Mouse (Mus musculus) liver, embryonic 13.5 days (tissue): Measurements from ENCODE around the gene Hoxa5. TPM values are rescaled to one million over a fixed set of nuclear protein-coding genes. Genes with fewer than 3 reads are reported as not detected.

Source experiments
- ATAC-seq: fragments of 200-750 bp; cut with Nextera tagmentation; 2 replicates; pipeline ENCODE4 v1.8.0; 2017; ENCODE audit warnings: low read depth, mild to moderate bottlenecking, moderate number of reproducible peaks, moderate library complexity
- DNase-seq: peaks from one replicate; pipeline ENCODE4 v3.0.0; 2022
- H3K27ac ChIP-seq: fragments of 300-500 bp; sonication (generic); 2 replicates; pipeline ENCODE4 v1.5.1; 2015; ENCODE audit warnings: moderate library complexity, mild to moderate bottlenecking, inconsistent platforms
- H3K27me3 ChIP-seq: fragments of 300-500 bp; sonication (generic); 2 replicates; pipeline ENCODE4 v1.6.1; 2015; ENCODE audit warnings: mild to moderate bottlenecking, inconsistent platforms
- H3K36me3 ChIP-seq: fragments of 300-500 bp; sonication (generic); 2 replicates; pipeline ENCODE4 v1.6.1; 2015; ENCODE audit warnings: mild to moderate bottlenecking, inconsistent platforms
- H3K4me1 ChIP-seq: fragments of 300-500 bp; sonication (generic); replicated peaks from 2 replicates; pipeline ENCODE4 v1.6.1; 2015; ENCODE audit warnings: inconsistent platforms
- H3K4me2 ChIP-seq: fragments of 300-500 bp; sonication (generic); 2 replicates; pipeline ENCODE4 v1.6.1; 2015; ENCODE audit warnings: inconsistent platforms, mild to moderate bottlenecking, moderate library complexity
- H3K4me3 ChIP-seq: fragments of 300-500 bp; sonication (generic); replicated peaks from 2 replicates; pipeline ENCODE4 v1.5.1; 2015; ENCODE audit warnings: mild to moderate bottlenecking, inconsistent platforms
- H3K9ac ChIP-seq: fragments of 300-500 bp; sonication (generic); 2 replicates; pipeline ENCODE4 v1.6.1; 2015; ENCODE audit warnings: mild to moderate bottlenecking, inconsistent platforms
- H3K9me3 ChIP-seq: fragments of 300-500 bp; sonication (generic); replicated peaks from 2 replicates; pipeline ENCODE4 v1.6.1; 2016; ENCODE audit warnings: inconsistent platforms
- WGBS: fragments of 180-500 bp; shearing (Covaris S2); methylation state at CpG from one replicate; pipeline ENCODE4 v1.1.7; 2015; ENCODE audit not compliant: insufficient replicate concordance; 5-methylcytosine and 5-hydroxymethylcytosine counted together
- polyA plus RNA-seq: library from polyadenylated mRNA; unstranded; fragments of >200 nt; fragmentation: Nextera tagmentation; extraction: Ambion mirVana; gene quantifications from 2 replicates; pipeline ENCODE4 v1.2.1, GENCODE M21; 2015

Hoxa5 gene
- polyA plus RNA-seq, 1 experiment from 2014 or later: 0.83 TPM

DNA sequence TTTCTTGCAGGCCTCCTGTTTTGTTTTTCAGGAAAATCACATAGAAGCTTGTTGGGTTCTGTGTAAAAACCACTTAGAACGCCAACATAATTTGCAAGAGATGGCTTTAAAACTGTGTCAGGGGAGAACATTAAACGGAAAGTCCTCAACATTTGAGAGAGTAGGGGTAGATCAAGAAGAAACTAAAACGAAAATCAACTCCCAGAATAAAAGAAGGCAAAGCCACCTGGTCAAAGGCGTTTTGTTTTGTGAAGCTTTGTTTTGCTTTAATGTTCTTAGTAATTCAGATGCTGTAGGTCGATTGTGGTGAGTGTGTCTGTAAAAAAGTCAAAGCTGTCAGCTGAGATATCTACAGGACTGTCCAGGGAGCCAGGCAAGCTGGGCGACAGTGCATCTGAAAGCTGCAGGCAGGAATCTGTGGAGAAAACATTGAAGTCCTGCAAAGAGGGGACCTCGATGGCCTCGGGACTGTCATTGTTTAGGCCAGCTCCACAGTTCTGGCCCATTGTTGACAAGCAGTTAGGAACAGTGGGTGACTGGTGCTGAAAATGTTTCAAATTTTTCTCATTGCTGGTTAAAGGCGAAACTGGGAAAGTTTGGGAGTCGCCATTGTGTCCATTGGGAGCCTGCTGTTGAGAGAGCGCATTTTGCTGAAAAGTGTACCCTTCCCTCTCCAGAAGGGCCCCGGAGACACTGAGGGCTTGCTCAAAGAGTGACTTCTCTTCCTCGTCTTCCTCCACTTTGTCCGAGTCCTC is 41.6 kb downstream of the Hoxa5 start:
- WGBS: 10% methylated on average over 14 of the region's 14 CpGs
- Histone ChIP-seq H3K36me3 (no peaks in the 10 kb centered on the region), H3K9me3 (no peaks in the 10 kb centered on the region), H3K27ac (peak overlapping the region; percentile 31; the same call in 1 of the 2 replicates), H3K4me2 (peak overlapping the region; percentile 51), H3K27me3 (peaks cover 98% of the 10 kb centered on the region), H3K9ac (peak overlapping the region; percentile 50; the same call in 1 of the 2 replicates), H3K4me3 (peak overlapping the region; percentile 16), H3K4me1 (peaks cover 5% of the 10 kb centered on the region; the same call in 1 of the 2 replicates)
- DNase-seq (no peak), ATAC-seq (no peak)

DNA sequence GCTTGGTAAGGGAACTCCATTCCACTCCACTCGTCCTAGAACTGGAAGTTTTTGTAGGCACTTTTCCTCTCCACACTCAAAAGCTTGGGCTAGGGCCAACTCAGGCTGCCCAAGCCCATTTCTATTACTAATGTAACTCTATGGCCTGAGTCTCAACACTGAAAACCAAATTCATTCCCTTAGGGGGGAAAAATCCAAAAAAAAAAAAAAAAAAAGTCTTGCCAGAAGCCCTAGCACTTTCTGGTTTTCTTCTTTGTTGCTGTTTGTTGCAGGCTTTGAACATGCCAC is 42.4 kb downstream of the Hoxa5 start:
- no peak overlapping the region for H3K4me2 ChIP-seq
- DNase-seq (no peak), ATAC-seq (no peak)
- WGBS: 34% methylated on average over 1 of the region's 1 CpGs
- peaks cover 5% of the 10 kb centered on the region; the same call in 1 of the 2 replicates for H3K4me1 ChIP-seq
- H3K9me3 ChIP-seq: no peaks in the 10 kb centered on the region
- no peak overlapping the region for H3K27ac ChIP-seq
- H3K9ac ChIP-seq: no peak overlapping the region
- peaks cover 98% of the 10 kb centered on the region for H3K27me3 ChIP-seq
- H3K4me3 ChIP-seq: no peak overlapping the region
- H3K36me3 ChIP-seq: no peaks in the 10 kb centered on the region

DNA sequence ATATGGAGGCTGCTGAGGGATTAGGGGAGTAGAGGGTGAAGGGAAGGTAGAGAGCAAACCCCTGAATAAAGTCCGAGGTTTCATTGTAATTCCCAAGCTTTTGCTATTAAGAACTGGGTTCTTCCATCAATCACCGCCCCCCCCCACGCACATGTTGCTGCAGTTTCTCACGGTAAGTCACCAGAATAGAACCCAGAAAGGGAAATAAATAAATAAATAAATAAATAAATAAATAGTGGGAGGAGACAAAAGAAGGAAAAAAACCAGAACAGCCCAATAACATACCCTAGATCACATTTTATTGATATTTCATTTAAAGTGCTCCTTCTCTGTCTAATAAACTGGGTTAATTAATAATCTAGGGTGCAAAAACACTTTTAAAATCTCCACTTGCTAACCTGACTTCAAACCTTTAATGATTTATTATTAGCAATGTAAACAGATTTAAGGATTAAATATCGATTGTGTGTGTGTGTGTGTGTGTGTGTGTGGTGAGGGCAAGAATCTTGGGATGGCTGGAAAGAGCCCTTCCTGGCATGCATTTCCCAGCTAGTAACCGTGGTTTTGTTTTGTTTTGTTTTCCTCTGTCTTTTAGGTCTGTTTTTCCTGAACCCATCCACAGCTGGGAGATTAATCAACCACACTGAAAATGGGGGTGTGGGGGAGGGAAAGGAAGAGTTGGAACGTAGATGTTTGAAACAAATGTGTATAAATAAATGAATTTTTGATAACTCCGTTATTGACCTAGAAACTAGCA is 42.9 kb downstream of the Hoxa5 start:
- 15% methylated on average over 8 of the region's 8 CpGs for WGBS
- no peak overlapping the region for H3K9ac ChIP-seq
- ATAC-seq (no peak), DNase-seq (no peak)
- peaks cover 98% of the 10 kb centered on the region for H3K27me3 ChIP-seq
- no peaks in the 10 kb centered on the region for H3K9me3 ChIP-seq
- no peak overlapping the region for H3K27ac ChIP-seq
- H3K4me2 ChIP-seq: no peak overlapping the region; the same call in 1 of the 2 replicates
- H3K4me3 ChIP-seq: no peak overlapping the region
- H3K36me3 ChIP-seq: no peaks in the 10 kb centered on the region
- H3K4me1 ChIP-seq: peaks cover 5% of the 10 kb centered on the region; the same call in 1 of the 2 replicates

DNA sequence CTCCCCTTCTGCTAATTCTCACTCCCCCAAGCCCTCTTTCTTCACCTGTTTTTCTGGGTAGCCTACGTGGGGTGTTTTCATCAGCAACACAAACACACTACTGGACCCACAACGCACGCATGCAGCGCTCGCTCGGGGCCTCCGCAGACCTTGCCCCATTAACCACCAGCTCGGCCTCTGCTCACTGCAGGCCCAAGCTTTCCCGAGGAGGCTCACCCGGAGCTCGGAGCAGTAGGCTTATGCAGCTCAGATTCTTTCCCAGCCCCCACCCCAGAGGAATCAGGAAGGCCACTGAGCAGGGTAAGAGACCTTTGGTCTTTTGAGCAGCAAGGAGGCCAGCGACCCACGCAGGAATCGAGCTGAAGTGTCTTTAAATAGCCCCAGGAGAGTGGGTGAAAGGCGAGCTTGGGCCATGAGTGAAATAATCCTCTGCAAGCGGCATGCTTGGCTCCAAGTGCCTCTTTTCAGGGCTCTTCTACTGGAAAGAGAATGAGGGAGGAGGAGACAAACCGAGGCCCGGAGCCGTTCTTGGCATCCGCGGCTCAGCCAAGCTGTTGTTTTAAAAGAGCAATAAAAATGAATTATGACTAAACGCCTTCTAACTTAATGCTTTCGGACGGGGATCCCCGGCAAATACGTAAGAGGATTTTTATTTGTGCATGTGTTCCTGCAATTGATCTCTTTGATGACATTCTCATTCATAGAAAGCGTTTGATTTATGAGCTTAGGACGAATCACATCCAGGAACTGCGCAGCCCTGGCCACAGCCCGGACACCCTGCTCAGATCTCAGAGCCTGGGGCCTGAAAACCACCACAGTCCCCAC is 43.7 kb downstream of the Hoxa5 start:
- H3K4me1 ChIP-seq: peaks cover 5% of the 10 kb centered on the region; the same call in 1 of the 2 replicates
- 11% methylated on average over 30 of the region's 30 CpGs for WGBS

DNA sequence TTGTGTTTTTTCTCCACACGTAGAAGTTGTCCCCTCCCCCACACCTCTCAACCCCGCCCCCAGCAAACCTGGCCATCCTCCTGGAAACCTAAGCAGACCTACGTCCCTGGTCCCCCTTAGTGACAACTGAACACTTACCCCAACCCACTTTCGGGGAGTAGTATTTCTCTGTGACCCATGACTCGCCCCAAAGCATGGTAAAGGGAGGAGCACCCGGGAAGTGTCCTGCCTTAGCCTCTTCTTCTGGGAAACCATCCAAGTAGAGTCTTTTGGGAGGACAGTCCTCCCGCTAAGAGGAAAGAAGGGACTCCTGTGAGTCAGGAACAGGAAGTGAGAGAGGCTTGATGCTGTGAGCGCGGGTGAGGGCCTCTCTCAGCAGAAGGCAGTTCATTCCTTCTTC is 44.4 kb downstream of the Hoxa5 start:
- 7% methylated on average over 7 of the region's 9 CpGs for WGBS
- Histone ChIP-seq H3K9me3 (no peaks in the 10 kb centered on the region), H3K36me3 (no peaks in the 10 kb centered on the region), H3K27ac (no peak overlapping the region), H3K4me2 (peak overlapping the region; percentile 74), H3K9ac (no peak overlapping the region), H3K27me3 (peaks cover 98% of the 10 kb centered on the region), H3K4me1 (peaks cover 5% of the 10 kb centered on the region; the same call in 1 of the 2 replicates), H3K4me3 (peak overlapping the region; percentile 14; the same call in 1 of the 2 replicates)
- no peak for DNase-seq
- ATAC-seq: no peak

More for the DNA sequence above, 43.7 kb downstream of the Hoxa5 start:
- H3K9me3 ChIP-seq: no peaks in the 10 kb centered on the region
- peak overlapping the region; percentile 74 for H3K4me2 ChIP-seq
- H3K27me3 ChIP-seq: peaks cover 98% of the 10 kb centered on the region
- DNase-seq (no peak), ATAC-seq (no peak)
- peak overlapping the region; percentile 29; the same call in 1 of the 2 replicates for H3K9ac ChIP-seq
- H3K36me3 ChIP-seq: no peaks in the 10 kb centered on the region
- 0 out of 2 replicates have a peak overlapping the region, but pooled peaks have one; percentile 14 for H3K4me3 ChIP-seq
- H3K27ac ChIP-seq: peak overlapping the region; percentile 62

DNA sequence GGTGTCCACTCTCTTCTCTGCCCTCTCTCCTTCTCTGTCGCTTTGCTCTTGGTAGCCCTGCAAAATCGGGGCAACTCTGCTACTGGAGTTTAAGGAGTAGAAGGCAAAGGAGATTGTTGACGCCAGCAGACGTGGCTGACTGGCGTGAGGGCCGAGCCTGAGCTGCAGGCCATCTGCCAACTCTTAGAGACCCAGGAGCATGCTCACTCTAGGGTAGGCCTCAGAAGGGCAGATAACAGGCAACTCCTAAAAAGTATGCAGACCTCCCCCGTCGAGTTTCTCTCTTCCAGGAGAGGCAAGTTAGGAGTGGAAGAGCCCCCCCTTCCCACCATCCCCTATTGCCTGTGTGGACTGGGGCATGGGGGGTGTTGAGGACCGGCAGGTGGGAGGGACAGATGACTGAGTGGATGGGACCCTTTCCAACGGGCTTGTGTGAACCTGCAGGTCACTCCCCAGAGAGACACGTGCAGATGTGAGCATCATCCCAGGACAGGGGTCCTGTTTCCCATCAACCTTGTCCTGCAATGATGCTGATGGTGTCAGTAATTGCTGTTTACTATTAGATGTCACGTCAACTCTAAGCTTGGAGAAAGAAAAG is 45.1 kb downstream of the Hoxa5 start:
- 15% methylated on average over 12 of the region's 12 CpGs for WGBS
- Histone ChIP-seq H3K4me1 (peaks cover 5% of the 10 kb centered on the region; the same call in 1 of the 2 replicates), H3K4me3 (peak overlapping the region; percentile 61), H3K4me2 (peak overlapping the region; percentile 74), H3K27ac (peak overlapping the region; percentile 41), H3K9me3 (no peaks in the 10 kb centered on the region), H3K36me3 (no peaks in the 10 kb centered on the region), H3K9ac (peak overlapping the region; percentile 33; the same call in 1 of the 2 replicates), H3K27me3 (peaks cover 98% of the 10 kb centered on the region)
- ATAC-seq (no peak), DNase-seq (no peak)

DNA sequence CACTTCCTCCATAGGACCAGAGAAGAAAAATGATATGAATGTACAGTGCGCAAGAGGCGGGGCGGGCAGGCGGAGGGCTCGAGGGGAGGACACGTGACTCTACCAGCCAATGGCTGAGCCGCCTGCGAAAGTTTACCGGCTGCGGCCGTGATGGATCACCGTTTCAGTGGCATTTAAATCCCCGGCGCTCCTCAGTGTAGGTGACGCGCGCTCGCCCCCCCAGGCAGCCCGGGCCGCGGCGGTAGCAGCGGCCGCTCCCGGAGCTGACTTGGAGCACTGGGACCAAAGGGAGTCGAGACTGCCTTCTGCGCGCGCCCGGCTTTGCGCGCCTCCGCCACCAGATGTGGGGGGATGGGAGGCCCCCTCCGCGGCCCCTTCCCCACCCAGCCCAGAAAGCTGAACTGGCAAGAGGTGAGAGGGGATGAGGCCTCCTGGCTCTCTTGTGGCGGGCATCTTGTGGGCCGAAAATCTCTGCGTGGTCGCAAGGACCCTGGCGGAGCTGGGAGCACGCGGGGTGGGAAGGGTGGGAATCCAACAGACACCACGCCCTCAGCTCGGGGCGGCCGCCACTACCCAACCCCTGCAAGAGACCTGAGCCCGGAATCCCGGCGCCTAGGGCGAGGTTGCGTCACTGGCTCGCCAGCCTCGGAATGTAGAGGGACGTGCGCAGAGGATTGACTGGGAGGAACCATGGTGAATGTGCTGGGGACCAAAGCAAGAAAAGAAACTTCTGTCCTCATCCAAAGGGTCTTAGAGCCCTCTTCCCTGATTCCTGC is 45.9 kb downstream of the Hoxa5 start, which contains the start of gene Hoxa1:
Gene Hoxa1, minus strand, starts transcription at position 42 of the 776 bp plus-strand sequence.
- Histone ChIP-seq H3K27me3 (peaks cover 98% of the 10 kb centered on the region), H3K9me3 (no peaks in the 10 kb centered on the region), H3K36me3 (no peaks in the 10 kb centered on the region), H3K4me2 (peak within 1 kb of the TSS; percentile 74), H3K4me1 (peaks cover 5% of the 10 kb centered on the region; the same call in 1 of the 2 replicates), H3K9ac (peak within 1 kb of the TSS; percentile 33; the same call in 1 of the 2 replicates), H3K4me3 (peak within 1 kb of the TSS; percentile 61), H3K27ac (peak within 1 kb of the TSS; percentile 41)
- peak; percentile 58 for ATAC-seq
- under 1% methylated on average over 55 of the region's 55 CpGs for WGBS
- DNase-seq: peak; percentile 35

DNA sequence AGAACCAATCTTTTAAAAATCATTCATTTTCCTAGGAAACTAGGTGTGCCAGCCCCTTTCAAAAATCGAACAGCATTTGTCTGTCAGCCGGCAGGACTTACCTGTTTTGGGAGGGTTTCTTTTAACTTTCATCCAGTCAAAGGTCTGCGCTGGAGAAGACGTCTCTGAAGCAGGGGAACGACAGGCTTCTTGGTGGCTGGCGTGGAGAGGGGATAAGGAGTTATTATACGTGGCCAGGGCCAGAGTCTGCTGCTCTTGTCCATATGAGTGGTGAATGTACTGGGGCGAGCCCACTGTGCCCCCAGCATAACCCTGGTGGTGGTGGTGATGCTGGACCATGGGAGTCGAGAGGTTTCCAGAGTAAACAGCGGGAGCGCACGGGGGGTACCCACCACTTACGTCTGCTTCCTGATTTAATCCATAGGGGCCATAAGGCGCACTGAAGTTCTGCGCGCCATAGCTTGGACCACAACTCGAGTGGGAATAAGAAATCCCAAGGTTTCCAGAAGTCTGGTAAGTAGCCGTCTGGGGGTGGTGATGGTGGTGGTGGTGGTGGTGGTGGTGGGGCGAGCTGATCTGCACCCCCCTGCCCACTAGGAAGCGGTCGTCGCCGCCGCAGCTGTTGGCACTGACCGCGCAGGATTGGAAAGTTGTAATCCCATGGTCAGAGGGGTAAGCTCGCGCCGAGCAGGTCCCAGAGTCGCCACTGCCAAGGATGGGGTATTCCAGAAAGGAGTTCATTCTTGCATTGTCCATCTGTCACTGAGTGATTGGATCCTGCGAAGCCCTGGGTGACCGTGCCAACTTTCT is 46.7 kb downstream of the Hoxa5 start:
- Histone ChIP-seq H3K4me2 (peak overlapping the region; percentile 74), H3K4me1 (peaks cover 5% of the 10 kb centered on the region; the same call in 1 of the 2 replicates), H3K27me3 (peaks cover 98% of the 10 kb centered on the region), H3K36me3 (no peaks in the 10 kb centered on the region), H3K27ac (no peak overlapping the region), H3K9ac (no peak overlapping the region), H3K9me3 (no peaks in the 10 kb centered on the region), H3K4me3 (peak overlapping the region; percentile 61)
- 2% methylated on average over 32 of the region's 32 CpGs for WGBS
- no peak for ATAC-seq
- no peak for DNase-seq

DNA sequence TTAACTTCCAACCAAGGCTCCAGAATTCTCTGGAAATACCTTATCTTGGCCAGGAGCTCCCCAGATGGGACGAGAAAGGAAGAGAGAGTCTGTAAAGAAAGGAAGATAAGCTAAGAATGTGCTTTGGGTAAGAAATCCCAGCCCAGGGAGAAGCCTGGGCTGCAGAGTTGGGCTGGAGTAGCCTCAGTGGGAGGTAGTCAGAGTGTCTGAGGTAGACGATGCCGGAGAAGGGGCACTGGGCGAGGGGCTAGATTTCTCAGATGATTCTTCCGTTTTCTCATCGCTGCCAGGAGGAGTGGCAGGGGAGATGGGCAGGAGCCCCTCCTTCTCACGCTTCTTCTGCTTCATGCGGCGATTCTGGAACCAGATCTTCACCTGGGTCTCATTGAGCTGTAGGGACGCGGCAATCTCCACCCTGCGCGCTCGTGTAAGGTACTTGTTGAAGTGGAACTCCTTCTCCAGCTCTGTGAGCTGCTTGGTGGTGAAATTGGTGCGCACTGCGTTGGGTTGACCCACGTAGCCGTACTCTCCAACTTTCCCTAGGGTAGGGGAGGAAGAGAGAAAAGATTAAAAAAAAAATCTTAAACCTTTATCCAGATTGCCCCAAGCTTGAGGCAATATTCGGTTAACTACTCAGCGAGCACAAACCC is 47.7 kb downstream of the Hoxa5 start:
- Histone ChIP-seq H3K4me3 (no peak overlapping the region), H3K4me2 (peak overlapping the region; percentile 74), H3K9me3 (no peaks in the 10 kb centered on the region), H3K27me3 (peaks cover 98% of the 10 kb centered on the region), H3K9ac (no peak overlapping the region), H3K27ac (no peak overlapping the region), H3K4me1 (peaks cover 5% of the 10 kb centered on the region; the same call in 1 of the 2 replicates), H3K36me3 (no peaks in the 10 kb centered on the region)
- ATAC-seq: no peak
- 5% methylated on average over 20 of the region's 20 CpGs for WGBS
- no peak for DNase-seq
